Mouse (Mus musculus) heart, postnatal 14 days (tissue): ENCODE data around the gene Usp6nl. TPM values are rescaled to one million over a fixed set of nuclear protein-coding genes. Genes with fewer than 3 reads are reported as not detected.

ENCODE experiments used
- DNase-seq, 2 experiments: peaks; one replicate each; pipeline ENCODE4 v3.0.0; 2021 to 2022
- intact Hi-C: fragments of 180-260 bp; cut with DNase I; formaldehyde crosslinking; loops from one replicate; pipeline ENCODE4 v1.15.1; 2025
- total RNA-seq, 2 experiments: library from RNA; stranded (reverse); gene quantifications; 2 replicates each; pipeline ENCODE4 v1.2.3; 2021

The Usp6nl gene
- total RNA-seq, 2 experiments from 2014 or later = 8.5 to 9.1 TPM

- peak; percentile 77 to 85 for DNase-seq
These were observed 82.9 kb downstream of the Usp6nl start for GRCm38 (mm10) chr2:6405059-6406033.

GRCm38 (mm10) chr2:6407711-6408110 lies 85.2 kb downstream of the Usp6nl start:
- intact Hi-C loops = loop anchor here (5.0 to 10.0 kb wide), 2 partner anchors 85 to 413 kb away; partner anchors contain the start of gene Usp6nl
- no peak for DNase-seq

More at GRCm38 (mm10) chr2:6405059-6406033, 82.9 kb downstream of the Usp6nl start:
- intact Hi-C loops = loop anchor here (1.0 to 10.0 kb wide), 4 partner anchors 83 to 411 kb away; partner anchors contain the start of gene Usp6nl

GRCm38 (mm10) chr2:6412645-6413044 lies 90.2 kb downstream of the Usp6nl start:
- DNase-seq = no peak
- intact Hi-C loops = no loop called here

- intact Hi-C loops = no loop called here
- no peak for DNase-seq
These were observed 91.3 kb downstream of the Usp6nl start for GRCm38 (mm10) chr2:6413723-6414122.

- intact Hi-C loops = no loop called here
- no peak for DNase-seq
These were observed 91.9 kb downstream of the Usp6nl start for GRCm38 (mm10) chr2:6414400-6414799.

GRCm38 (mm10) chr2:6417158-6417557 lies 94.7 kb downstream of the Usp6nl start:
- DNase-seq = no peak
- intact Hi-C loops = no loop called here

GRCm38 (mm10) chr2:6423661-6424550 lies 101.4 kb downstream of the Usp6nl start:
- no peak for DNase-seq
- intact Hi-C loops = no loop called here

GRCm38 (mm10) chr2:6424851-6425250 lies 102.4 kb downstream of the Usp6nl start:
- intact Hi-C loops = no loop called here

GRCm38 (mm10) chr2:6436085-6436950 lies 113.9 kb downstream of the Usp6nl start:
- intact Hi-C loops = loop anchor here (2.0 to 10.0 kb wide), 4 partner anchors 32 to 1946 kb away; no protein-coding TSS in a partner anchor
- peak; percentile 53 to 73 for DNase-seq

More at GRCm38 (mm10) chr2:6424851-6425250, 102.4 kb downstream of the Usp6nl start:
- DNase-seq = no peak

- intact Hi-C loops = no loop called here
- no peak for DNase-seq
These were observed 119.2 kb downstream of the Usp6nl start for GRCm38 (mm10) chr2:6441688-6442087.

- no peak for DNase-seq
- intact Hi-C loops = no loop called here
These were observed 119.8 kb downstream of the Usp6nl start for GRCm38 (mm10) chr2:6442302-6442701.

- intact Hi-C loops = no loop called here
- no peak for DNase-seq
These were observed 121.5 kb downstream of the Usp6nl start for GRCm38 (mm10) chr2:6444015-6444414.

GRCm38 (mm10) chr2:6444723-6445169 lies 122.3 kb downstream of the Usp6nl start:
- DNase-seq = no peak
- intact Hi-C loops = no loop called here

GRCm38 (mm10) chr2:6445858-6446257 lies 123.4 kb downstream of the Usp6nl start:
- intact Hi-C loops = no loop called here
- DNase-seq = no peak

- no peak for DNase-seq
- intact Hi-C loops = no loop called here
These were observed 126.4 kb downstream of the Usp6nl start for GRCm38 (mm10) chr2:6448880-6449279.

GRCm38 (mm10) chr2:6449656-6450055 lies 127.2 kb downstream of the Usp6nl start:
- intact Hi-C loops = no loop called here
- no peak for DNase-seq

GRCm38 (mm10) chr2:6450544-6450943 lies 128.1 kb downstream of the Usp6nl start:
- intact Hi-C loops = no loop called here
- peak in 1 of 2 experiments; percentile 32 for DNase-seq

GRCm38 (mm10) chr2:6454941-6455516 lies 132.6 kb downstream of the Usp6nl start:
- DNase-seq = no peak
- intact Hi-C loops = no loop called here
